Mouse (Mus musculus) stomach, postnatal 0 days (tissue): Measurements from ENCODE around the gene Tgfa. TPM values are rescaled to one million over a fixed set of nuclear protein-coding genes. Genes with fewer than 3 reads are reported as not detected.

ENCODE experiments used
- ATAC-seq: fragments of 200-750 bp; cut with Nextera tagmentation; 2 replicates; pipeline ENCODE4 v1.8.0; 2017; ENCODE audit not compliant: low FRiP score, low TSS enrichment
- DNase-seq: peaks from one replicate; pipeline ENCODE4 v3.0.0-alpha.2; 2016; ENCODE audit warnings: low spot score
- H3K27ac ChIP-seq: fragments of 300-500 bp; sonication (generic); replicated peaks from 2 replicates; pipeline ENCODE4 v1.5.1; 2014; ENCODE audit warnings: mild to moderate bottlenecking, control low read depth
- H3K27me3 ChIP-seq: fragments of 300-500 bp; sonication (generic); 2 replicates; pipeline ENCODE4 v1.6.1; 2014; ENCODE audit warnings: low read length; ENCODE audit not compliant: control insufficient read depth, insufficient read depth
- H3K36me3 ChIP-seq: fragments of 300-500 bp; sonication (generic); 2 replicates; pipeline ENCODE4 v1.6.1; 2014; ENCODE audit warnings: low read length, mixed read lengths; ENCODE audit not compliant: control insufficient read depth, insufficient read depth
- H3K4me1 ChIP-seq: fragments of 300-500 bp; sonication (generic); replicated peaks from 2 replicates; pipeline ENCODE4 v1.6.1; 2014; ENCODE audit warnings: antibody characterized with exemption; ENCODE audit not compliant: control insufficient read depth, insufficient read depth
- H3K4me2 ChIP-seq: fragments of 300-500 bp; sonication (generic); replicated peaks from 2 replicates; pipeline ENCODE4 v1.6.1; 2014; ENCODE audit warnings: low read depth, mild to moderate bottlenecking, control low read depth, moderate library complexity
- H3K4me3 ChIP-seq: fragments of 300-500 bp; sonication (generic); 2 replicates; pipeline ENCODE4 v1.5.1; 2014; ENCODE audit warnings: low read depth, low read length, control low read depth
- H3K9ac ChIP-seq: fragments of 300-500 bp; sonication (generic); 2 replicates; pipeline ENCODE4 v1.6.1; 2014; ENCODE audit warnings: mild to moderate bottlenecking, low read length, control low read depth, mixed read lengths
- H3K9me3 ChIP-seq: fragments of 300-500 bp; sonication (generic); 2 replicates; pipeline ENCODE4 v1.6.1; 2016; ENCODE audit warnings: low read length; ENCODE audit not compliant: control insufficient read depth
- CTCF ChIP-seq: IDR thresholded peaks from 2 replicates; pipeline ENCODE4 v1.5.1; 2016; ENCODE audit warnings: antibody characterized with exemption, low read depth, mild to moderate bottlenecking, moderate library complexity
- EP300 ChIP-seq: optimal IDR thresholded peaks from 2 replicates; pipeline ENCODE3; 2016; ENCODE audit warnings: antibody characterized with exemption
- WGBS: fragments of 180-500 bp; shearing (Covaris S2); extraction: QIAGEN DNeasy Blood & Tissue Kit; methylation state at CpG from one replicate; pipeline ENCODE4 v1.1.7; 2014; 5-methylcytosine and 5-hydroxymethylcytosine counted together
- polyA plus RNA-seq: library from polyadenylated mRNA; unstranded; fragments of >200 nt; fragmentation: Nextera tagmentation; extraction: Ambion mirVana; gene quantifications from 2 replicates; pipeline ENCODE4 v1.2.1, GENCODE M21; 2015

Gene Tgfa
- polyA plus RNA-seq, 1 experiment from 2014 or later, result 9.1 TPM

GRCm38 (mm10) chr6:86249042-86249441 is 54.0 kb downstream of the Tgfa start:
- no peak for DNase-seq
- H3K27ac ChIP-seq, result no peak overlapping the region
- no peaks in the 10 kb centered on the region for H3K36me3 ChIP-seq

GRCm38 (mm10) chr6:86250236-86250635 is 55.2 kb downstream of the Tgfa start:
- Histone ChIP-seq H3K4me1 (no peaks in the 10 kb centered on the region), H3K9ac (no peak overlapping the region), H3K4me2 (no peak overlapping the region), H3K27ac (no peak overlapping the region), H3K27me3 (no peaks in the 10 kb centered on the region), H3K36me3 (no peaks in the 10 kb centered on the region), H3K4me3 (no peak overlapping the region), H3K9me3 (no peaks in the 10 kb centered on the region)
- no peak for DNase-seq
- 82% methylated on average over 2 of the region's 2 CpGs for WGBS
- TF ChIP-seq EP300 (no peak), CTCF (no peak)
- no peak for ATAC-seq

More at GRCm38 (mm10) chr6:86249042-86249441, 54.0 kb downstream of the Tgfa start:
- no peak overlapping the region for H3K4me3 ChIP-seq
- TF ChIP-seq CTCF (no peak), EP300 (no peak)
- no peaks in the 10 kb centered on the region for H3K4me1 ChIP-seq
- WGBS, result 81% methylated on average over 16 of the region's 16 CpGs
- no peaks in the 10 kb centered on the region for H3K27me3 ChIP-seq
- no peaks in the 10 kb centered on the region for H3K9me3 ChIP-seq
- no peak for ATAC-seq
- H3K4me2 ChIP-seq, result no peak overlapping the region
- H3K9ac ChIP-seq, result no peak overlapping the region

- ATAC-seq (no peak), DNase-seq (no peak)
- H3K4me3 ChIP-seq, result no peak overlapping the region
- no peaks in the 10 kb centered on the region for H3K9me3 ChIP-seq
- H3K27ac ChIP-seq, result no peak overlapping the region
- no peaks in the 10 kb centered on the region for H3K36me3 ChIP-seq
- H3K4me2 ChIP-seq, result no peak overlapping the region
- no peaks in the 10 kb centered on the region for H3K4me1 ChIP-seq
- H3K9ac ChIP-seq, result no peak overlapping the region
- no peaks in the 10 kb centered on the region for H3K27me3 ChIP-seq
- TF ChIP-seq CTCF (no peak), EP300 (no peak)
- WGBS, result 77% methylated on average over 8 of the region's 8 CpGs
Measured at GRCm38 (mm10) chr6:86250830-86251229, 55.8 kb downstream of the Tgfa start.

- Histone ChIP-seq H3K4me3 (no peak overlapping the region), H3K9me3 (no peaks in the 10 kb centered on the region), H3K4me2 (no peak overlapping the region), H3K4me1 (no peaks in the 10 kb centered on the region), H3K27ac (no peak overlapping the region), H3K9ac (no peak overlapping the region), H3K36me3 (no peaks in the 10 kb centered on the region), H3K27me3 (no peaks in the 10 kb centered on the region)
- TF ChIP-seq EP300 (no peak), CTCF (no peak)
- 56% methylated on average over 10 of the region's 10 CpGs for WGBS
- peak; percentile 29; the same call in 1 of the 2 replicates for ATAC-seq
- no peak for DNase-seq
Measured at GRCm38 (mm10) chr6:86252176-86253125, 57.4 kb downstream of the Tgfa start.

- H3K4me3 ChIP-seq, result no peak overlapping the region
- DNase-seq (no peak), ATAC-seq (no peak)
- H3K4me1 ChIP-seq, result no peaks in the 10 kb centered on the region
- 86% methylated on average over 9 of the region's 9 CpGs for WGBS
- H3K4me2 ChIP-seq, result no peak overlapping the region
- H3K9ac ChIP-seq, result no peak overlapping the region
- H3K9me3 ChIP-seq, result no peaks in the 10 kb centered on the region
- no peak for TF ChIP-seq EP300
- TF ChIP-seq CTCF, result no peak
- no peak overlapping the region for H3K27ac ChIP-seq
- H3K36me3 ChIP-seq, result no peaks in the 10 kb centered on the region
- H3K27me3 ChIP-seq, result no peaks in the 10 kb centered on the region
Measured at GRCm38 (mm10) chr6:86255899-86256298, 60.9 kb downstream of the Tgfa start.

- no peak overlapping the region for H3K4me2 ChIP-seq
- no peak for TF ChIP-seq EP300
- no peak for TF ChIP-seq CTCF
- WGBS, result 89% methylated on average over 6 of the region's 6 CpGs
- H3K4me3 ChIP-seq, result no peak overlapping the region
- no peaks in the 10 kb centered on the region for H3K4me1 ChIP-seq
- H3K9me3 ChIP-seq, result no peaks in the 10 kb centered on the region
- DNase-seq (no peak), ATAC-seq (no peak)
- no peaks in the 10 kb centered on the region for H3K27me3 ChIP-seq
- H3K27ac ChIP-seq, result no peak overlapping the region
- no peak overlapping the region for H3K9ac ChIP-seq
- no peaks in the 10 kb centered on the region for H3K36me3 ChIP-seq
Measured at GRCm38 (mm10) chr6:86259242-86259641, 64.2 kb downstream of the Tgfa start.
